Mouse (Mus musculus) hindbrain, embryonic 10.5 days (tissue): Measurements from ENCODE around the gene Olfr1437. TPM values are rescaled to one million over a fixed set of nuclear protein-coding genes. Genes with fewer than 3 reads are reported as not detected.
"Not testable (repeated sequence)": the region's sequence is repeated elsewhere in the genome, so short reads cannot be mapped to it uniquely, and the experiment has no call there.

Experiments
- DNase-seq: peaks from one replicate; pipeline ENCODE4 v3.0.0-alpha.2; 2017; ENCODE audit warnings: low spot score
- H3K27ac ChIP-seq: fragments of 300-500 bp; sonication (generic); 2 replicates; pipeline ENCODE4 v1.5.1; 2016; ENCODE audit warnings: mild to moderate bottlenecking, moderate library complexity
- H3K27me3 ChIP-seq: fragments of 300-500 bp; sonication (generic); 2 replicates; pipeline ENCODE4 v1.6.1; 2016; ENCODE audit warnings: mild to moderate bottlenecking; ENCODE audit not compliant: poor library complexity, insufficient read depth, severe bottlenecking
- H3K36me3 ChIP-seq: fragments of 300-500 bp; sonication (generic); 2 replicates; pipeline ENCODE4 v1.6.1; 2016; ENCODE audit warnings: mild to moderate bottlenecking, moderate library complexity
- H3K4me1 ChIP-seq: fragments of 300-500 bp; sonication (generic); replicated peaks from 2 replicates; pipeline ENCODE4 v1.6.1; 2016; ENCODE audit warnings: mild to moderate bottlenecking
- H3K4me3 ChIP-seq: fragments of 300-500 bp; sonication (generic); 2 replicates; pipeline ENCODE4 v1.5.1; 2016; ENCODE audit warnings: mild to moderate bottlenecking, moderate library complexity
- H3K9me3 ChIP-seq: fragments of 300-500 bp; sonication (generic); 2 replicates; pipeline ENCODE4 v1.6.1; 2016; ENCODE audit warnings: mild to moderate bottlenecking, moderate library complexity
- WGBS: fragments of 180-500 bp; shearing (Covaris S2); methylation state at CpG from one replicate; pipeline ENCODE4 v1.1.7; 2016; 5-methylcytosine and 5-hydroxymethylcytosine counted together
- polyA plus RNA-seq: library from polyadenylated mRNA; unstranded; fragments of >200 nt; fragmentation: Nextera tagmentation; extraction: Ambion mirVana; gene quantifications from 2 replicates; pipeline ENCODE4 v1.2.1, GENCODE M21; 2016

Gene Olfr1437
- not detected in 2 replicates for polyA plus RNA-seq

GRCm38 (mm10) chr19:12325001-12325400 lies at the start of gene Olfr1437:
Olfr1437 (minus strand) TSS chr19:12325101.
- no peak within 1 kb of the TSS for H3K27ac ChIP-seq
- H3K4me3 ChIP-seq, result no peak within 1 kb of the TSS
- 90% methylated on average over 2 of the region's 2 CpGs for WGBS
- H3K4me1 ChIP-seq, result no peaks in the 10 kb centered on the region
- no peaks in the 10 kb centered on the region for H3K9me3 ChIP-seq
- DNase-seq, result no peak
- H3K27me3 ChIP-seq, result no peaks in the 10 kb centered on the region
- no peaks in the 10 kb centered on the region for H3K36me3 ChIP-seq

- WGBS, result 77% methylated on average over 2 of the region's 2 CpGs
- no peaks in the 10 kb centered on the region for H3K9me3 ChIP-seq
- no peaks in the 10 kb centered on the region for H3K36me3 ChIP-seq
- no peak overlapping the region for H3K4me3 ChIP-seq
- no peaks in the 10 kb centered on the region for H3K27me3 ChIP-seq
- no peaks in the 10 kb centered on the region for H3K4me1 ChIP-seq
- DNase-seq, result no peak
- no peak overlapping the region for H3K27ac ChIP-seq
These were observed 49.6 kb upstream of the Olfr1437 start for GRCm38 (mm10) chr19:12374465-12375025.

GRCm38 (mm10) chr19:12373004-12373403 lies 48.1 kb upstream of the Olfr1437 start:
- Histone ChIP-seq H3K27ac (no peak overlapping the region), H3K4me1 (no peaks in the 10 kb centered on the region), H3K36me3 (no peaks in the 10 kb centered on the region), H3K4me3 (no peak overlapping the region), H3K27me3 (no peaks in the 10 kb centered on the region), H3K9me3 (no peaks in the 10 kb centered on the region)
- WGBS, result 84% methylated on average over 3 of the region's 3 CpGs
- no peak for DNase-seq

- Histone ChIP-seq H3K36me3 (no peaks in the 10 kb centered on the region), H3K9me3 (no peaks in the 10 kb centered on the region), H3K27ac (no peak within 1 kb of the TSS), H3K4me3 (no peak within 1 kb of the TSS), H3K27me3 (no peaks in the 10 kb centered on the region), H3K4me1 (no peaks in the 10 kb centered on the region)
- DNase-seq, result no peak
- WGBS, result 89% methylated on average over 3 of the region's 3 CpGs
These were observed 10.9 kb upstream of the Olfr1437 start, which contains the start of gene Olfr1438-ps1 for GRCm38 (mm10) chr19:12335810-12336209. Olfr1438-ps1 (minus strand) TSS chr19:12335910.

GRCm38 (mm10) chr19:12299030-12299429 lies 25.9 kb downstream of the Olfr1437 start, which contains the start of gene Olfr1436:
Olfr1436 (minus strand) TSS chr19:12299130.
- not testable (repeated sequence) for H3K27ac ChIP-seq, DNase-seq, H3K4me3 ChIP-seq, H3K9me3 ChIP-seq, H3K4me1 ChIP-seq, H3K27me3 ChIP-seq, H3K36me3 ChIP-seq
- 76% methylated on average over 1 of the region's 1 CpGs for WGBS

- no peak overlapping the region for H3K4me3 ChIP-seq
- no peaks in the 10 kb centered on the region for H3K27me3 ChIP-seq
- DNase-seq, result no peak
- H3K36me3 ChIP-seq, result no peaks in the 10 kb centered on the region
- H3K27ac ChIP-seq, result no peak overlapping the region
- H3K4me1 ChIP-seq, result no peaks in the 10 kb centered on the region
- no peaks in the 10 kb centered on the region for H3K9me3 ChIP-seq
These were observed 31.9 kb downstream of the Olfr1437 start for GRCm38 (mm10) chr19:12292979-12293378.

GRCm38 (mm10) chr19:12279554-12279953 lies 45.3 kb downstream of the Olfr1437 start, which contains the start of gene Olfr1434:
Olfr1434 (plus strand) TSS chr19:12279854.
- Histone ChIP-seq H3K27me3 (no peaks in the 10 kb centered on the region), H3K36me3 (no peaks in the 10 kb centered on the region), H3K4me3 (no peak within 1 kb of the TSS), H3K27ac (no peak within 1 kb of the TSS), H3K9me3 (no peaks in the 10 kb centered on the region), H3K4me1 (no peaks in the 10 kb centered on the region)
- 75% methylated on average over 2 of the region's 2 CpGs for WGBS
- no peak for DNase-seq

Other genes with a start within 250 kb of the Olfr1437 start
- not detected in 2 replicates for gene Olfr1425, start 247.4 kb downstream of the Olfr1437 start, polyA plus RNA-seq
- not detected in 2 replicates for gene Olfr1426, start 233.1 kb downstream of the Olfr1437 start, polyA plus RNA-seq
- not detected in 2 replicates for gene Olfr1427, start 221.8 kb downstream of the Olfr1437 start, polyA plus RNA-seq
- gene Olfr1428, start 209.2 kb downstream of the Olfr1437 start, polyA plus RNA-seq, result not detected in 2 replicates
- not detected in 2 replicates for gene Olfr76, start 201.9 kb downstream of the Olfr1437 start, polyA plus RNA-seq
- gene Olfr1555-ps1, start 155.0 kb downstream of the Olfr1437 start, polyA plus RNA-seq, result not detected in 2 replicates
- gene Olfr1431, start 124.5 kb downstream of the Olfr1437 start, polyA plus RNA-seq, result not detected in 2 replicates
- not detected in 2 replicates for gene Olfr1432, start 92.5 kb downstream of the Olfr1437 start, polyA plus RNA-seq
- not detected in 2 replicates for gene Olfr262, start 83.4 kb downstream of the Olfr1437 start, polyA plus RNA-seq
- gene Olfr235, start 64.1 kb downstream of the Olfr1437 start, polyA plus RNA-seq, result not detected in 2 replicates
- gene Olfr1434, start 45.2 kb downstream of the Olfr1437 start, polyA plus RNA-seq, result not detected in 2 replicates
- gene Olfr1436, start 26.0 kb downstream of the Olfr1437 start, polyA plus RNA-seq, result not detected in 2 replicates
- not detected in 2 replicates for gene Olfr1438-ps1, start 10.8 kb upstream of the Olfr1437 start, polyA plus RNA-seq
- gene Olfr1440, start 62.2 kb upstream of the Olfr1437 start, polyA plus RNA-seq, result not detected in 2 replicates
- not detected in 2 replicates for gene Olfr1441, start 92.3 kb upstream of the Olfr1437 start, polyA plus RNA-seq
- not detected in 2 replicates for gene Pfpl, start 102.8 kb upstream of the Olfr1437 start, polyA plus RNA-seq
- gene Mpeg1, start 135.7 kb upstream of the Olfr1437 start, polyA plus RNA-seq, result 0.24 and 0.35 TPM in 2 replicates
- 56.5 and 65.2 TPM in 2 replicates for gene Dtx4, start 176.4 kb upstream of the Olfr1437 start, polyA plus RNA-seq
- 15.3 and 20.2 TPM in 2 replicates for gene Fam111a, start 220.6 kb upstream of the Olfr1437 start, polyA plus RNA-seq